ENCODE assay signal across 31 mouse cellular contexts in genomic region chr5:92096786-92097185, GRCm38 (mm10). TPM values are rescaled to one million over a fixed set of nuclear protein-coding genes. Genes with fewer than 3 reads are reported as not detected.
DNase-seq lines count a peak whose midpoint lies in the region; ATAC-seq lines count a peak whose summit lies in the region.
"Had no signal": no experiment of that assay in that cellular context is flagged by ENCODE, and none has a peak within 500 bp of the region (broad histone marks: within the 10 kb centered on the region; RNA-seq: fewer than 3 reads in every experiment).

No protein-coding gene starts in this region.

- ATAC-seq in kidney, embryonic 15.5 days (replicated peaks; ENCODE audit: low FRiP score), result peak; percentile 25; the same call in 1 of the 2 replicates
- ATAC-seq: forebrain, postnatal 0 days; inflammation-experienced regulatory T-cells, adult 6 months; lung, postnatal 0 days had no signal

- no peaks in the 10 kb centered on the region for H3K9me3 ChIP-seq in kidney, embryonic 15.5 days (replicated peaks)
- H3K9me3 ChIP-seq: forebrain, embryonic 12.5 days; heart, embryonic 13.5 days; limb, embryonic 13.5 days; liver, embryonic 13.5 days; megakaryocyte, embryonic 14.5 days; midbrain, embryonic 12.5 days; neural tube, embryonic 12.5 days had no signal

- WGBS in kidney, embryonic 15.5 days, result 89% methylated on average over 6 of the region's 6 CpGs

- no peak overlapping the region for H3K27ac ChIP-seq in kidney, embryonic 15.5 days
- H3K27ac ChIP-seq: forebrain, embryonic 12.5 days; heart, embryonic 13.5 days; hindbrain, embryonic 14.5 days; layer of hippocampus, adult 2 months; limb, embryonic 13.5 days; liver, embryonic 13.5 days; midbrain, embryonic 12.5 days; neural tube, embryonic 12.5 days; stomach, postnatal 0 days had no signal

- no peaks in the 10 kb centered on the region for H3K27me3 ChIP-seq in kidney, embryonic 15.5 days
- H3K27me3 ChIP-seq: CH12.LX; forebrain, embryonic 12.5 days; heart, embryonic 13.5 days; limb, embryonic 13.5 days; liver, embryonic 13.5 days; megakaryocyte, embryonic 14.5 days; midbrain, embryonic 12.5 days; neural tube, embryonic 12.5 days had no signal

- H3K9ac ChIP-seq in kidney, embryonic 15.5 days, result no peak overlapping the region
- H3K9ac ChIP-seq: forebrain, embryonic 12.5 days; forebrain, postnatal 0 days; heart, embryonic 13.5 days; hindbrain, embryonic 14.5 days; limb, embryonic 13.5 days; liver, embryonic 13.5 days; midbrain, embryonic 12.5 days; neural tube, embryonic 12.5 days had no signal

- H3K4me3 ChIP-seq in kidney, embryonic 15.5 days (replicated peaks), result no peak overlapping the region
- H3K4me3 ChIP-seq: forebrain, embryonic 12.5 days; heart, embryonic 13.5 days; layer of hippocampus, adult 2 months; limb, embryonic 13.5 days; liver, embryonic 13.5 days; megakaryocyte, embryonic 14.5 days; midbrain, embryonic 12.5 days; myocyte; neural tube, embryonic 12.5 days had no signal

- DNase-seq in adrenal gland, adult 2 months, result peak; percentile 59
- DNase-seq in adrenal gland, adult 8-10 months, result no peak
- peak; percentile 23 for DNase-seq in gastrocnemius, adult 18-20 months (ENCODE audit: low spot score)
- no peak for DNase-seq in gastrocnemius, postnatal 36 days
- no peak for DNase-seq in kidney, postnatal 25 days
- peak; percentile 48 for DNase-seq in gastrocnemius, postnatal 14 days
- DNase-seq in ovary, postnatal 10 days (ENCODE audit: low spot score), result no peak
- DNase-seq: cerebellum, adult 8-10 months; forebrain, postnatal 0 days; kidney, adult 11 months; kidney, postnatal 36 days; liver, embryonic 13.5 days; lung, adult 18-20 months; lung, postnatal 4 days; right cerebral cortex, postnatal 4 days; thymus, adult 18-20 months; thymus, postnatal 25 days had no signal

- H3K36me3 ChIP-seq in kidney, embryonic 15.5 days, result no peaks in the 10 kb centered on the region
- H3K36me3 ChIP-seq: forebrain, embryonic 12.5 days; heart, embryonic 13.5 days; limb, embryonic 13.5 days; liver, embryonic 13.5 days; midbrain, embryonic 12.5 days; neural tube, embryonic 12.5 days had no signal

- intact Hi-C loops in gastrocnemius, postnatal 36 days (cut with DNase I), result no loop called here
- intact Hi-C loops in gastrocnemius, postnatal 14 days (cut with DNase I; ENCODE audit: low total_unique reads), result no loop called here

- no peak overlapping the region for H3K4me2 ChIP-seq in kidney, embryonic 15.5 days
- H3K4me2 ChIP-seq: forebrain, embryonic 12.5 days; heart, embryonic 13.5 days; hindbrain, embryonic 14.5 days; limb, embryonic 13.5 days; liver, embryonic 13.5 days; midbrain, embryonic 12.5 days; neural tube, embryonic 12.5 days had no signal

- H3K4me1 ChIP-seq in kidney, embryonic 15.5 days, result peaks cover 16% of the 10 kb centered on the region
- H3K4me1 ChIP-seq: neural tube, embryonic 12.5 days had no signal

RNA-seq across cellular contexts. Expression of gene G3bp2, which starts 13.3 kb away (rescaled TPM):
- 100 to 1,000 TPM; 142 to 168 TPM for total RNA-seq in adrenal gland, adult 2 months (2021)
- 9.7 and 12.5 TPM in 2 replicates for polyA plus RNA-seq in adrenal gland, adult 2 months (2012; rRNA removed)
- 100 to 1,000 TPM; 152 to 167 (median 162) TPM for total RNA-seq in adrenal gland, adult 8-10 months (2022)
- 10 to 100 TPM; 58.2 to 61.5 TPM for total RNA-seq in gastrocnemius, adult 18-20 months (2021)
- total RNA-seq in gastrocnemius, postnatal 36 days (2021), result 10 to 100 TPM; 51.1 to 52.6 TPM
- polyA plus RNA-seq in kidney, embryonic 15.5 days (2015; fragmentation: Nextera tagmentation; extraction: Ambion mirVana), result 174 and 191 TPM in 2 replicates
- 10 to 100 TPM; 54.5 to 55.8 TPM for total RNA-seq in gastrocnemius, postnatal 14 days (2021)

RNA-seq across cellular contexts. Expression of gene Uso1, which starts 41.0 kb away (rescaled TPM):
- total RNA-seq in adrenal gland, adult 2 months (2021), result 100 to 1,000 TPM in 1 of 2 experiments, 10 to 100 TPM in 1; 88.8 to 113 TPM
- polyA plus RNA-seq in adrenal gland, adult 2 months (2012; rRNA removed), result 22.8 and 35.4 TPM in 2 replicates
- 100 to 1,000 TPM in 1 of 4 experiments, 10 to 100 TPM in 3; 84.5 to 114 (median 92.1) TPM for total RNA-seq in adrenal gland, adult 8-10 months (2022)
- 10 to 100 TPM; 68.3 to 72.6 TPM for total RNA-seq in gastrocnemius, adult 18-20 months (2021)
- total RNA-seq in gastrocnemius, postnatal 36 days (2021), result 10 to 100 TPM; 56.2 to 60.0 TPM
- 42.9 and 46.5 TPM in 2 replicates for polyA plus RNA-seq in kidney, embryonic 15.5 days (2015; fragmentation: Nextera tagmentation; extraction: Ambion mirVana)
- 10 to 100 TPM; 53.9 to 61.5 TPM for total RNA-seq in gastrocnemius, postnatal 14 days (2021)

RNA-seq across cellular contexts. Expression of gene Cdkl2, which starts 53.1 kb away (rescaled TPM):
- total RNA-seq in adrenal gland, adult 2 months (2021), result 1 to 10 TPM; 4.9 to 6.9 TPM
- 0.60 and 0.62 TPM in 2 replicates for polyA plus RNA-seq in adrenal gland, adult 2 months (2012; rRNA removed)
- 10 to 100 TPM in 1 of 4 experiments, 1 to 10 TPM in 3; 7.3 to 11.3 (median 8.0) TPM for total RNA-seq in adrenal gland, adult 8-10 months (2022)
- total RNA-seq in gastrocnemius, adult 18-20 months (2021), result 1 to 10 TPM; 4.7 to 6.6 TPM
- total RNA-seq in gastrocnemius, postnatal 36 days (2021), result 1 to 10 TPM; 3.2 to 3.4 TPM
- 1.1 and 1.8 TPM in 2 replicates for polyA plus RNA-seq in kidney, embryonic 15.5 days (2015; fragmentation: Nextera tagmentation; extraction: Ambion mirVana)
- 1 to 10 TPM; 3.9 to 4.6 TPM for total RNA-seq in gastrocnemius, postnatal 14 days (2021)

Comparison
In these comparisons a context has a peak if more than half of its experiments do, and no peak if none do; other contexts are left out.
1. DNase-seq: peak in adrenal gland, adult 2 months (single experiment), gastrocnemius, adult 18-20 months (single experiment) and gastrocnemius, postnatal 14 days (single experiment); none in adrenal gland, adult 8-10 months (single experiment), gastrocnemius, postnatal 36 days (0 of 2), kidney, postnatal 25 days (0 of 2) and ovary, postnatal 10 days (single experiment).